Mouse (Mus musculus): ENCODE results near the gene Myzap.
"Not testable (repeated sequence)": the region's sequence is repeated elsewhere in the genome, so short reads cannot be mapped to it uniquely, and the experiment has no call there.

The Myzap gene

DNA sequence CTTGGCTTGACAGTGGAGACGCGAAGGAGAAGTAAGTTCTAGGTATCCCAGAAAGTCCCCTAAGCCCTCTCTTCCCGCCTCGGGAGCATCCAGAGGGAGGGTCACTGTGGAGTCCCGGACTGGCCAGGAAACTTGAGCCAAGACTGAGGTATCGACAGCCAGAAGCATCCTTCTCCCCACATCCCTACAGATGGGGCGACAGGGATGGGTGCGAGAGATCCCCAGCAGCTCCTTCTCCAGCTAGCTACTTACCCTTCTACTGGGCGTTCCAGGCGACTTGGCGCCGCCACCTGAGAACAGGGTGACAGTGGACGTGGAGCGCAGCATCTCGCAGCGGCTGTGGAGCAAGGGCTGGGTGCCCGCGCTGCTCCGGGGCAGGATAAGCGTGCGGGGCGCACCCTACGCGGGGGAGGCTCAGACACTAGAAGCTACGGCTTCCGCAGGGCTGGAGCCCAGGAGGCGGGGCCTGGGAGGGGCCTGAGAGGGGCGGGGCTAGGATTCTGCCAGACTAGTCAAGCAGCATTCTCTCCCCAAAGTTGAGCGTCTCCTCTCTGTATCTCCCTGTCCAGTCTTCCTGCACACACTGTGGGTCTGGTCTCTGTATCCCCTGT lies at the start of gene Myzap:
Gene Myzap, minus strand, starts transcription at position 423 of the 611 bp plus-strand sequence.
- in situ Hi-C loops (cut with MboI; ENCODE audit: low pct_unique_long_range_greater_than_20kb in 1 of 2, low sequenced_read_pairs in 2 of 2, unreplicated experiment in 1 of 2) = no loop called here

DNA sequence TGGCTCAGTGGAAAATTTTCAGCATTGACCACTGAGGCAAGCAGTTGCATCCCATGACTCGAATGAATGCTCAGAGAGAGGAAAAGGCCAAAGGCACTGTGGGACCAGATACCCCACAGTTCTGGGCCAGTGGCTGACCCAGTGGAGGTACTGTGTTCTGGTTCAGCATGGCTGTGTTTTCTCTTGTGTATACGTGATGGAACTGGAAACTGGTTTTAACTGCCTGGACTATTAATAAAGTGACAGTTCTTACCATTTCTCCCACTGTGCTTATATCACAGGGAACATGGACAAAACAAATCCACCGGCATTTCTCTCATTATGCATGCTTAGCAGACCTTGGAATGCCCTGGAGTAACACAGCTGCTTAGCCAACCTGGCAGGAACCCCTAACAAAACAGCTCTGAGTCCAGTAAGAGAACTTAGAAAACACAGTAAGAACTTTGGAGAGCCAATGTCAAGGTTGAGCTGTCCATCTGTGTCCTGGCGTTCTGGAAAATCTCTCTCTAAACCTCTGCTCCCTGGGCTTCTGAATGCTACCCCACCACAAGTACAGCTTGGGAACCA lies 48.3 kb upstream of the Myzap start:
- in situ Hi-C loops (cut with MboI; ENCODE audit: low pct_unique_long_range_greater_than_20kb in 1 of 2, low sequenced_read_pairs in 2 of 2, unreplicated experiment in 1 of 2) = loop anchor here (10.0 to 25.0 kb wide), 3 partner anchors 134 to 547 kb away; partner anchors contain the start of gene Cgnl1 (in 1 of the 2)

DNA sequence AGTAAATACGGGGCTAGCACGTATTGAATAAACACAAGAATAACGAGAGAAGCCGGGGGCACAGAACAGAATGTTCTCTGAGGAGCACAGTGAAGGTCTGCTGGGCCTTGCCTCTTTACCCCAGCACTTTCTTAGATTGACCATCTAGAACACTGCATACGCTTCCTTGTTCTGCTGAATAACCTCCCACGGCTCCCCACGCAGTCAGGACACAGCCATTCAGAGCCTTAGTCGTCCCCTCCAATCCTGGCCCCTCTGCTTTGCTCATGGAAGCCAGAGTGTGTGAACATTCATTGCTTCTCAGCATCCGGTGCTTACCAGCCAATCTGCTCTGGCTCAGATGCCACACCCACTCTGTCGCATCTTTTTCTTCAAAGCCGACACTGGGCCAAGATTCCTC lies 46.0 kb upstream of the Myzap start:
- in situ Hi-C loops (cut with MboI; ENCODE audit: low pct_unique_long_range_greater_than_20kb in 1 of 2, low sequenced_read_pairs in 2 of 2, unreplicated experiment in 1 of 2) = loop anchor here (25.0 kb wide), 1 partner anchor 549 kb away; no protein-coding TSS in a partner anchor

DNA sequence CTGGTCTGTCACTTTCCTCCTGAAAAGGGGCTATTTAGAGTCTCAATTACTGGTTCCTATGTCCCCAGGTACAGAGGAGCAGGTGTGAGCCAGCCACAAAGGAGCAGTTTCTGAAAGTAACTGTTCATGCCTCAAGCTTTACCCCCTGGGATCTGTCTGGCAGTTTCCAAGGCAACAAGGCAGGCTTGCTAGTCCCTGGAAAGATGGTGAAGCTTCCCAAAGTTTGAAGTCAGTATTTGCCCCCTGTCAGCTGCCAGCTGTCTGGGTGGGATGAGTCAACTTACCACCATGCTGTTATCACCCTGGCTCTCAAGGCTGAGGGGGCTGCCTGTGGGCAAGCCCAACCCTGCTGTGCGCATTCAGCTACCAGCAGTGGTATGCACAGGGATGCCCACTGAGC lies 44.7 kb upstream of the Myzap start:
- in situ Hi-C loops (cut with MboI; ENCODE audit: low pct_unique_long_range_greater_than_20kb in 1 of 2, low sequenced_read_pairs in 2 of 2, unreplicated experiment in 1 of 2) = loop anchor here (25.0 kb wide), 1 partner anchor 550 kb away; no protein-coding TSS in a partner anchor

DNA sequence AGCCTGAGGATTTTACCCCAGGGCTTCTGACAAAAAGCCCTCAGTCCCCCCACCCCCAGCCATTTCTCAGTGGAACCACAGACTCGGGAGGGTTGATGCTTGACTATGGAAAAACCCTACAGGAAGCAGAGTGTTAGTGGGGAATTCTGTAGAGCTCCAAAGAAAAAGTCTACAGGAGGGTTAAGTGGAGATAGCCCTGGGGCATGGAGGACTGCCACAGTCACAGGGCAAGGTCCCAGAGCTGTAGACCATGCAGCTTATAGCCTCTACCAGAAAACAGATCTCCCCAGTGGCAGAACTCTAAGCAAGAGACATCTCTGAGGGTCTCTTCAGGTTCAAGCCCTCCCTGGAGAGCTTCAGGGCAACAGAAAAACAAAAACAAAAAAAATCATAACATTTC lies 43.5 kb upstream of the Myzap start:
- in situ Hi-C loops (cut with MboI; ENCODE audit: low pct_unique_long_range_greater_than_20kb in 1 of 2, low sequenced_read_pairs in 2 of 2, unreplicated experiment in 1 of 2) = loop anchor here (25.0 kb wide), 1 partner anchor 552 kb away; no protein-coding TSS in a partner anchor

DNA sequence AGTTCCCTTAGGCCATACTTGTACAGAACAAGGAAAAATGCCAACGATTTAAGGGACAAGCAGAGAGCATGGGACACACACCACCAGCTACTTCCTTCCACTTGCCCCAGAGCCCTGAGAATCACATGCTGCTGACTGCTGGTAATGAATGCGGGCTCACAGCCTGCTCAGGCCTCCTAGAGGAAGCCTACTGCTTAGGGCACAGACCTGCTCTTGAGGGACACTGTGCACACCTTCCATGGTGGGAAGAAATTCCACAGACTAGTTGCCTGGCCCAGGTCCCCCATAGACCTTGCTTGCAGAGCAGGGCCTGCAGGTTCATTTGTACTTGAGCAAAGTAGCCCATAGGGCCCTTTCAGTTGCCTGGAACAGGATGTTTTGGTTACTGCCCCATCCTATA lies 42.8 kb upstream of the Myzap start:
- in situ Hi-C loops (cut with MboI; ENCODE audit: low pct_unique_long_range_greater_than_20kb in 1 of 2, low sequenced_read_pairs in 2 of 2, unreplicated experiment in 1 of 2) = loop anchor here (25.0 kb wide), 1 partner anchor 552 kb away; no protein-coding TSS in a partner anchor

DNA sequence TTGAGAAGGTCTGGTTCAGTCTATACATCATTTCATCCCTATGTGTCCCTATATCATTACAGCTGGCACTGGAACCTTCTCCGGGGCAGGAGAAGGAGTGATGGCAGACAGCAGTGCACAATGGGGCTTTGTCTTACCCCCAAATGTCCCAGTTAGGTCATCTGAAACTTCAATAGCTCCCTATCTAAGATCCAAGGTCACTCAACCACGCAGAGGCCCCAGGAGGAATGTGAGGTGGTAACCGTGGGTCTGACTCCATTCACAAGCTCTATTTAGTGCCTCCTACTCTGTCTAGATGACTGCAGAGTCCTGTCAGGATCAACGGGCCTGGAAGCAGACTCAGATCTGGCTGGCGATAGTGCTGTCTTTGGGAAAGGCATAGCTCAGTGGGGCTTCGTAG lies 36.8 kb upstream of the Myzap start:
- in situ Hi-C loops (cut with MboI; ENCODE audit: low pct_unique_long_range_greater_than_20kb in 1 of 2, low sequenced_read_pairs in 2 of 2, unreplicated experiment in 1 of 2) = loop anchor here (25.0 kb wide), 1 partner anchor 558 kb away; no protein-coding TSS in a partner anchor

DNA sequence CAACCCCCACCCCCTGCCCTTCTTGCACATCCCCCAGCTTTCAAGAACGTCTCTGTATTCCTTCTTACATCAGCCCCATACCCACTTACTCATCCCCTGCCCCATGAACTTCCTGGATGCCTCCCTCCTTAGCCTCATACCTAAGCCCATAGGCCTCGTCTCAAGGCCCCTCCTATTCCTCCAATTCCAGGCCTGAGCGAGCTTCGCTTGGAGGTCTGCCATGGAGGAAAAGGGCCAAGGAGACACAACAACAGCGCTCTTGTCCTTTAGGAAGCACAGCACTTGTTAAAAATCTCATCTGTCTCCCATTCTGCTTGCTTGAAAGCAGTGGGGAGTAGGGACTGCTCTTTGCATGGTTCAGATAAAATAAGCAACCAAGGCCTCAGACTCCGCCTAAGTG lies 36.1 kb upstream of the Myzap start:
- in situ Hi-C loops (cut with MboI; ENCODE audit: low pct_unique_long_range_greater_than_20kb in 1 of 2, low sequenced_read_pairs in 2 of 2, unreplicated experiment in 1 of 2) = loop anchor here (25.0 kb wide), 1 partner anchor 559 kb away; no protein-coding TSS in a partner anchor

DNA sequence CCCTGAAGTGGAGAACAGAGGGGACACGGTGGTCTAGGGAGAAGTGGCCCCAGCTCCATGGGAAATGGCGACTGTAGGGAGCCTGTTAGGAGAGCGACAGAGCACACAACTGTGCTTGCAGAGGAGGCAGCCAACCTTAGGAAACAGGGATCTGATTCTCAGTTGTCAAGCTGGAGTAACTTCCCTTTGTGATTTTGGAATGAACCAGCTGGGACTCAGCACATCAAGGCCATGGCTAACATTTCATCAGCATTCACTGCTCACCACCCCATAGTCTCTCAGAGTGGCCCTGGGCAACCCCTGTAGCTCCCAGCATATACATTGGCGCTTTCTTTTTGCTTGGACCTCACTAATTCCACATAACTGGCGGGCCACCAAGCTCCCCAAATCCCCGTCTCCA lies 33.8 kb upstream of the Myzap start:
- in situ Hi-C loops (cut with MboI; ENCODE audit: low pct_unique_long_range_greater_than_20kb in 1 of 2, low sequenced_read_pairs in 2 of 2, unreplicated experiment in 1 of 2) = loop anchor here (25.0 kb wide), 1 partner anchor 561 kb away; no protein-coding TSS in a partner anchor

DNA sequence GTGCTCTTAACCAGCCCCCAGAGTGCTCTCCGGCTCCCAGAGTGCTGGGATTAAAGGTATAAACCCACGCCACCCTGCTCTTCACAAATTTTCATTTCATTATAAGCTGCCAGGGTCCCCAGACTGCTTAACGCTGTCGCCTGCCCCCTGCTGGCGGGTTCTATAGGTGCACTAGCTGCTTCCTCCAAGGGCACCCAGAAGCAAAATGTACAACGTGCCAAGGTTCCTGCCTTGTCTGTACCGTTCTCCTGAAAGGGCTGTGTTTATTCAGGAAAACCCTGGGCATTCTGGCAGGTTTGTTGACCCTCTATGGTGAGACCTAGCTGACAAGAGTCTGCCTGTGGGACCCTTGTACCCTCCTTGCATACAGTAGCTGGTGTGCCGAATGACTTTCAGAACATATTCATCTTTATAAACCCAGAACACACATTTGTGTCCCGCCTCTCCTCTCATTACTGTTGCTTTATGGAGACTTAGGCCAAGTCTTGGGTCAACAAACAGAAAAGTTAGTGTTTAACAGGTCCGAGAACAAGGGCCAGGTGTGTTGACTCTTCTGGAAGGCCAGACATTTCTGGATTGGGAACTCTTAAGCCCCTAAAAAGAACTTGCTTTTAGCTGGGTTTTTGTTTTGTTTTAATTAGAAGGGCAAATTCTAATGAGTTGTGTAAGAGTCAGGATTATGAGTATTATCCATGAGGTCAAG lies 32.8 kb upstream of the Myzap start:
- in situ Hi-C loops (cut with MboI; ENCODE audit: low pct_unique_long_range_greater_than_20kb in 1 of 2, low sequenced_read_pairs in 2 of 2, unreplicated experiment in 1 of 2) = loop anchor here (25.0 kb wide), 1 partner anchor 562 kb away; no protein-coding TSS in a partner anchor

DNA sequence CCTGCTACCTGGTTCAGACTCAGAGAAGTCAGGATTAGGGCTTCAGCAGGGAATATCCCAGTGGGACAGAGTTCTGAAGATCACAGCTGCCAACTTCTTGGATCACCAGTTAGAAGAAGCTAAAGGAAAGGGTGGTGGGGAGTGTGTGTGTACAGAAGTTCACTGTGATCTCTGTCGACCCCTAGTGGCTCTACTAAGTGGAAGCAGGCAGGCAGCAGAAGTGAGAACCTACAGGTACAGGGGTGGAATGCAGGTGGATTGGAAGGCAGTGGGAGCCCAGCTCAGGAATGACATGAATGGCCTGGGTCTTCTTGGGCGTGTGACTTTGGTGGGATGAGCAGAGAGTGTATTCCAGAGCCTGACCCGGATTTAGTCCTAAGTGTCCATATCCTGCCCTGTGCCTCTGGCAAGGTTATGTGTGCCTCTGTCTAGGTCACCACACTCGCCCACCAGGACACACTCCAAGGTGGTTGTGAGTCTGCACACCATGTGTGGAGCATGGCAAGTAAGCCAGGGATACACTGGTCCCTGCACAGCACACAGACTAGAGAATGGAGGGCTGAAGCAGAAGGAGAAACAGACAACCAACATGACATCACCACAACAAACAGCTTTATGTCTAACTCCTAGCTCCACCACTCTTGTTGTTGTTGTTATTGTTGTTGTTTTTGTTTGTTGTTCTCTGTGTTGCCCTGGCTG lies 31.9 kb upstream of the Myzap start:
- in situ Hi-C loops (cut with MboI; ENCODE audit: low pct_unique_long_range_greater_than_20kb in 1 of 2, low sequenced_read_pairs in 2 of 2, unreplicated experiment in 1 of 2) = no loop called here

DNA sequence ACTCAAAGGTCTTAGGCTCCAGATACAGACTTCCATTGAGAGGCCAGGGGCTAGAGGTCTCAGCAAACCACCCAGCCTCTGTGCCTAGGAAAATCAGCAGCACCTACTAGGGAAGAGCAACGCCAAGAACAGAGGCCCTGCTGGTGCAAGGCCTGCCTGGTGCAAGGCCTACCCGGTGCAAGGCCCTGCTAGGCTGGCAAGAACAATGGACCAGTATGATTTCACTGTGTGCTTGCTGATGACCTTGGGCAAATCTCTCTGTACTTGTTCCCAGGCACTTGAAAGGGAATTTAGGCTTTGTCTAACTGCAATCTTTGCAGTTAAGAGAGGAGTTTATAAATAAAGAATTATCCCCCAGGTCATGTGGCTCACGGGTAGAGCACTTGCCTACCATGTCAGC lies 30.4 kb upstream of the Myzap start:
- in situ Hi-C loops (cut with MboI; ENCODE audit: low pct_unique_long_range_greater_than_20kb in 1 of 2, low sequenced_read_pairs in 2 of 2, unreplicated experiment in 1 of 2) = no loop called here

DNA sequence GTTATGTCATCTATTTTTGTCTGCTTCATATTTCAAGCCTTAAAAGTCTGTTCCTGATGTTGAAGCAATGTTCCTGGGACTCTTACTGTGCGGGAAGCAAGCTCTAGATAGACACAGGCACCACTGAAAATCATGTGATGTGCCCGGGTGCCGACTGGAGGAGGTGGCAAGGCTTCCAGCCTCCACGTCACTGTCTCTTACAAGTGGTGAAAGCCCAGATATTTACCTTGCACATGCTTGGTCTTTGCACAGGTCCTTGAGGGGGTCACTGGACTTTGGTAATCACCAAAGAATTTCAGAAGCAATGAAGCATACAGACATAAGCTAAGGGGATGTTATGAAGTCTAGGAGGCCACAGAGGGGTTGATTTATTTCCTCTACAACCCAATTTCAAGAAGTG lies 29.8 kb upstream of the Myzap start:
- in situ Hi-C loops (cut with MboI; ENCODE audit: low pct_unique_long_range_greater_than_20kb in 1 of 2, low sequenced_read_pairs in 2 of 2, unreplicated experiment in 1 of 2) = no loop called here

DNA sequence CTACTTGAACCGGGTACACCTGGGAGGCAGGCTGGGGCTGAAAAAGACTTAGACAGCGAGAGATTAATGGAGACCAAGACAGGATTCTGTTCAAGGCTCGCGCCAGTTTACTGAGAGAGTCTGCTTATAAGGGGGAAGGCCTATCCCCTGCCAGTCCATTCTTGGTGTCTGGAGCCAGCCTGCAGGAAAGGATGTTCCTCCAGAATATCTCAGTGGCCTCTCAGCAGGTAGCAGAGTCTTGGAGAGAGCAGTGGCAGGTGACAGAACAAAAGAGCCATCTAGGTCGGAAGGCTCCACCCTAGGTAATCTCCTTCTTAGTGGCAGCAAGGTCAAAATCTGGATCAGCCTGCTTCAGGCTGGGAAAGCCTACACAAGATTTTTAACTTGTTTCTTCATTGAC lies 28.0 kb upstream of the Myzap start:
- in situ Hi-C loops (cut with MboI; ENCODE audit: low pct_unique_long_range_greater_than_20kb in 1 of 2, low sequenced_read_pairs in 2 of 2, unreplicated experiment in 1 of 2) = not testable (repeated sequence)

DNA sequence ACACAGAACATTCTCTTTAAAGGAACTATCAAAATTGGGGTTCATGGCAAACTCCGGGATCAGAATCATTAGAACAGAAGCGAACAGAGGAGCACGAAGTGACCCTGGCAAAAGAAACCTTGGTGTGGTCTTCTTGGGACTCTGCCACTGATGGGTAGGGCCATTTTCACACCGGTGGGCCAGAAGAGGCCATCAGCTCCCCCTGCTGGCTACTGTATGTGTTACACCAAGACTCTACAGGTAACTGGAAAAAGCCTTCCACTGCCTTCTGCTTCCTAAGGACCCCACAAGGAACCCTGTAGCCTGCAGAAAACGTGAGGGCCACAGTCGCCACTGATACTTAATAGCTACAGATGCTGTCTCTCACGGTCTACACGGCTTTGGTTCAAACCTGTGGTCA lies 25.2 kb upstream of the Myzap start:
- in situ Hi-C loops (cut with MboI; ENCODE audit: low pct_unique_long_range_greater_than_20kb in 1 of 2, low sequenced_read_pairs in 2 of 2, unreplicated experiment in 1 of 2) = no loop called here

DNA sequence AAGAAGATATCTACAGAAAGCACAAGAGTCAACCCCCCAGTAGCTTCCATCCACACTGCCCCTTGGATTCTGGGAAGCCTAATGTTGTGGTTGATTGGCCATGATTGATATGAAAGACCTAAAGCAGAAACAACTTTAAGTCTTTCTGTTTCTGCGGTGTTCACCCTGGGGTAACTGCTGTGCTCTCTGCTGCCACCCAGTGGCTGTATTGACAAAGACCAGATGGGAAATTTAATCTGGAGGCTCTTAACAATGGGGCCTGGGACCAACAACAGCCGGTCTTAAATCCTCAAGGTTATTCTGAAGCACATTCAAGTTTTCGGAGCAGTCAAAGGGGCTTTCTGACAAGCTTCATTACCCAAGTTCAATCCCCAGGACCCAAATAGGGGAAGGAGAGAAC lies 24.0 kb upstream of the Myzap start:
- in situ Hi-C loops (cut with MboI; ENCODE audit: low pct_unique_long_range_greater_than_20kb in 1 of 2, low sequenced_read_pairs in 2 of 2, unreplicated experiment in 1 of 2) = no loop called here

DNA sequence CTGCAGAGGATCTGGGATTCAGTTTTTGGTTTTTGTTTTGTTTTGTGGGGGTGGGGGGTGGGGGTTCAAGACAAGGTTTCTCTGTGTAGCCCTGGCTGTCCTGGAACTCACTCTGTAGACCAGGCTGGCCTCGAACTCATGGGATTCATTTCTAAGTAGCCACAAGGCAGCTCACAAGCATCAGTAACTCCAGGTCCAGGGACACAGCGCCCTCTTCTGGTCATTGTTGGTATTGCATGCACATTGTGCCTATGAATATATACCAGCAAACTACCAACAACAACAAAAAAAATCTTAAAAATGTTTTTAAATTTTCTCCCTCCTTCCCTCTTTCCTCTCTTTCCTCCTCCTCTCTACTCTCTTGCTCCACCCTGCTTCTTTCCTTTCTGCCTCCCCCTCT lies 22.5 kb upstream of the Myzap start:
- in situ Hi-C loops (cut with MboI; ENCODE audit: low pct_unique_long_range_greater_than_20kb in 1 of 2, low sequenced_read_pairs in 2 of 2, unreplicated experiment in 1 of 2) = loop anchor here in 1 of 2 experiments (5.0 kb wide), 1 partner anchor 72 kb away; no protein-coding TSS in a partner anchor

DNA sequence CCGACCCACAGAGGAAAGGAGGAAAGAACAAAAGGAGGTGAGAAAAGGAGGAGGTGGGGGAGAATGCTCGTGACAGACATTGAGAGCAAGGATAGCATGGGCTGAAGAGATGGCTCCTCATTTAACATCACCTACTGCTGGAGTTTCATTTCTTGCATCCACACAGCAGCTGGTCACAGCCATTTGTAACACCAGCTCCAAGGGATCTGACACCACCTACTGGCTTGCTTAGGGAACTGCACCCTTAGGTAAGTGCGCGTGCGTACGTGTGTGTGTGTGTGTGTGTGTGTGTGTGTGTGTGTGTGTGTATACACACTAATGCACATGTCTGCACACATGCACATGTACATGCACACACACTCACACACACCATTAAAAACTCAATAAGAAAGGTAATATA lies 20.8 kb upstream of the Myzap start:
- in situ Hi-C loops (cut with MboI; ENCODE audit: low pct_unique_long_range_greater_than_20kb in 1 of 2, low sequenced_read_pairs in 2 of 2, unreplicated experiment in 1 of 2) = loop anchor here in 1 of 2 experiments (5.0 kb wide), 1 partner anchor 71 kb away; no protein-coding TSS in a partner anchor

DNA sequence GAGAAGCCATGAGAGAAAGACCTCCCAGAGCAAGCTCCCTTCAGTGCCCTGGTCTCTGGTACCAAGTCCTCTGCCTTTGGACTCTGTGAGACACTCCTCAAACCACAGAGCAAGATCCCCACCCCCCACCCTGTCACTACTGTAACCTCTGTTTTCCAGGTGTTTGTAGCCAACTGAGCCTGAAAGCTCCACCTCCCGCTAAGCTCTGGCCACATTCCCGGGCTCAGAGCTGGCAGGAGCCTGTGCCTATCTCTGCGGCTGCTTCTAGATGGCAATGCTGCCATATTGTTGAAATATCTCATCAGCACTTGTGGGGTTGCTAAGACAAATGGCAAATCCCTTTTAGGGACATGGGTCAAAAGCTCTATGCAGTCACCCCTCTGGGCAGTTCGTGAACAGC lies 19.7 kb upstream of the Myzap start:
- in situ Hi-C loops (cut with MboI; ENCODE audit: low pct_unique_long_range_greater_than_20kb in 1 of 2, low sequenced_read_pairs in 2 of 2, unreplicated experiment in 1 of 2) = loop anchor here in 1 of 2 experiments (5.0 kb wide), 1 partner anchor 70 kb away; no protein-coding TSS in a partner anchor
